Mouse (Mus musculus) heart, adult 2 months (tissue): ENCODE measurements at regions not wholly inside any gene's neighbourhood (a gene's known extent, or its start where the extent isn't known, plus 50 kb on each side); places are given as distances from the start of the nearest gene placed in this dataset.

Experiments
- DNase-seq, 2 experiments: peaks; one replicate each; pipeline ENCODE4 v3.0.0; 2021
- H3K27ac ChIP-seq: fragments of 200-600 bp; 2 replicates; pipeline ENCODE4 v1.8.1; 2022
- H3K27me3 ChIP-seq: fragments of 200-500 bp; 2 replicates; pipeline ENCODE4 v1.6.1; 2012; ENCODE audit warnings: mild to moderate bottlenecking, low read length, inconsistent platforms, mixed read lengths; ENCODE audit not compliant: control insufficient read depth, insufficient read depth
- H3K36me3 ChIP-seq: fragments of 200-500 bp; 2 replicates; pipeline ENCODE4 v1.6.1; 2012; ENCODE audit warnings: low read length, inconsistent platforms; ENCODE audit not compliant: control insufficient read depth, insufficient read depth
- H3K4me1 ChIP-seq: fragments of 200-500 bp; 2 replicates; pipeline ENCODE4 v1.6.1; 2011; ENCODE audit warnings: low read length; ENCODE audit not compliant: control insufficient read depth, insufficient read depth
- H3K4me3 ChIP-seq: fragments of 200-600 bp; 2 replicates; pipeline ENCODE4 v1.8.1; 2022
- H3K79me2 ChIP-seq: fragments of 200-500 bp; replicated peaks from 2 replicates; pipeline ENCODE4 v1.6.1; 2012; ENCODE audit warnings: mild to moderate bottlenecking, inconsistent platforms, low read length, moderate library complexity, mixed read lengths; ENCODE audit not compliant: control insufficient read depth, insufficient read depth
- H3K9ac ChIP-seq: fragments of 200-500 bp; 2 replicates; pipeline ENCODE4 v1.6.1; 2012; ENCODE audit warnings: low read depth, mild to moderate bottlenecking, control low read depth, inconsistent platforms, low read length, mixed read lengths
- CTCF ChIP-seq: fragments of 200-600 bp; IDR thresholded peaks from 2 replicates; pipeline ENCODE4 v1.8.1; 2022; ENCODE audit warnings: antibody characterized with exemption, mild to moderate bottlenecking, moderate library complexity
- EP300 ChIP-seq: fragments of 200-500 bp; IDR thresholded peaks from 2 replicates; pipeline ENCODE4 v1.6.1; 2011; ENCODE audit warnings: low read depth, low read length, control low read depth; ENCODE audit not compliant: insufficient read depth
- POLR2A ChIP-seq: fragments of 200-500 bp; IDR thresholded peaks from 2 replicates; pipeline ENCODE4 v1.6.1; 2011; ENCODE audit warnings: mild to moderate bottlenecking, low read depth, low read length, control low read depth; ENCODE audit not compliant: insufficient read depth
- WGBS: fragments of 180-500 bp; shearing (Covaris S2); methylation state at CpG from one replicate; pipeline ENCODE4 v1.1.7; 2018; 5-methylcytosine and 5-hydroxymethylcytosine counted together
- intact Hi-C: fragments of 180-260 bp; cut with DNase I; formaldehyde crosslinking; loops from one replicate; pipeline ENCODE4 v1.15.1; 2025

DNA sequence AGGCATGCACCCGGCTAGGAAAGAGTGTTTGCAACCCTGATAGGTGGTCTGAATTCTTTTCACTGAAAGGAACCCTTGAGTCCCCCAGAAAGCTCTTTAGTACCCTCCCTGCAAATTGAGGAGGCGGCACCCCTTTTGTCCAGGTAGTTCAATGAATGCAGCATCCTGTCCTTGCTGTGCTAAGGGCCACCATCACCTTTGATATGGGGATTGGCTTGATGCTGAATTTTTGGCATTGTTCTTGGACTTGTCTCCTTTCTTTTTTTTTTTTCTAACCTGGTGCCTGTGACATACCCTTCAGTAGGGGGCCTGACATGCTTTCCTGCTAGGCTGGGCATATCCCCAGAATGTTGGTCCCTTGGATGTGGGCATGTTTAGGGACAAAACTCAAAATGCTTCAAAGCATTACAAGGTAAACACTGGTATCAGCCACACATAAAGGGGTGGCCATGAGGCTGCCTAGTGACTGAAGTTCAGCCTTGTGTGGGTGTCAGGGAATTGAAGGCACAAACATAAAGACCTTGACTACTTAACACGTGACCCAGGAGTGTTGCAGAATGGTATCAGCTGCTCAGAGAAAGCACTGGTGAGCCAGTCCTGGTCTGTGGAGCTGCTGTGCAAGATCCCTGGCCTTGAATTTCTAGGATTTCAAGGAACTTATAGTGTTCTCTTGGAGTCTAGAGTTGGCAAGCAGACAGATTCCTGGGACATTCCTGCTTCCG, 183.6 kb downstream of the Tex29 start:
- H3K79me2 ChIP-seq: no peaks in the 10 kb centered on the region
- 67% methylated on average over 4 of the region's 4 CpGs for WGBS
- no peaks in the 10 kb centered on the region for H3K4me1 ChIP-seq
- H3K9ac ChIP-seq: no peak overlapping the region
- no peak overlapping the region for H3K4me3 ChIP-seq
- no peaks in the 10 kb centered on the region for H3K36me3 ChIP-seq
- no peak overlapping the region for H3K27ac ChIP-seq
- no peaks in the 10 kb centered on the region for H3K27me3 ChIP-seq
- intact Hi-C loops: no loop called here
- TF ChIP-seq CTCF (no peak), EP300 (no peak), POLR2A (no peak)
- DNase-seq: no peak

GRCm38 (mm10) chr8:12030363-12031116, 190.3 kb downstream of the Tex29 start:
- no peak for TF ChIP-seq EP300
- no peak for TF ChIP-seq POLR2A
- no peak for TF ChIP-seq CTCF
- Histone ChIP-seq H3K27me3 (no peaks in the 10 kb centered on the region), H3K4me3 (no peak overlapping the region), H3K79me2 (no peaks in the 10 kb centered on the region), H3K27ac (no peak overlapping the region), H3K9ac (no peak overlapping the region), H3K4me1 (no peaks in the 10 kb centered on the region), H3K36me3 (no peaks in the 10 kb centered on the region)
- intact Hi-C loops: no loop called here
- 77% methylated on average over 22 of the region's 22 CpGs for WGBS
- no peak for DNase-seq

- H3K36me3 ChIP-seq: no peaks in the 10 kb centered on the region
- 39% methylated on average over 3 of the region's 3 CpGs for WGBS
- H3K4me1 ChIP-seq: no peaks in the 10 kb centered on the region
- no peak overlapping the region for H3K27ac ChIP-seq
- H3K79me2 ChIP-seq: no peaks in the 10 kb centered on the region
- intact Hi-C loops: no loop called here
- H3K9ac ChIP-seq: no peak overlapping the region
- peak in 1 of 2 experiments; percentile 8 for DNase-seq
- no peaks in the 10 kb centered on the region for H3K27me3 ChIP-seq
- TF ChIP-seq CTCF (no peak), POLR2A (no peak), EP300 (no peak)
- no peak overlapping the region for H3K4me3 ChIP-seq
Measured at GRCm38 (mm10) chr8:12031796-12032195, 191.5 kb downstream of the Tex29 start.

DNA sequence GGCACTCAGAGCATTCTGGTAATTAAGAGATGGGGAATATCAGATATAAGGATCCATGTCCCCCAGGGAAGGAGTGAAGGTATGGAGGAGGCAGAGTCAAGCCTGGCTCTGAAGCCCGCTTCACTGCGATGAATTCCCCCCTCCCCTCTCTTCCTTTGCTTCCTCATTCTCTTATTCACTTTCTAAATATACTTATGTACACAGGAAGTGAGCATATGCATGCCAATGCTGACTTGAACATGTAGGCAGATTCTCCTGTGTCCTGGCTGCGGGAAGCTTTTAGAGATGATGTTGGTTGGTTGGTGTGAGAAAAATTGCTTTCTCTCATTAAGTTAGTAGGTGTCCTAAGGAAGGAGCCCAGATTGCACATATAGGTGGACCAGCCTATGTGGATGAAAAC, 192.1 kb downstream of the Tex29 start:
- 40% methylated on average over 3 of the region's 3 CpGs for WGBS
- no peak for DNase-seq
- no peaks in the 10 kb centered on the region for H3K27me3 ChIP-seq

DNA sequence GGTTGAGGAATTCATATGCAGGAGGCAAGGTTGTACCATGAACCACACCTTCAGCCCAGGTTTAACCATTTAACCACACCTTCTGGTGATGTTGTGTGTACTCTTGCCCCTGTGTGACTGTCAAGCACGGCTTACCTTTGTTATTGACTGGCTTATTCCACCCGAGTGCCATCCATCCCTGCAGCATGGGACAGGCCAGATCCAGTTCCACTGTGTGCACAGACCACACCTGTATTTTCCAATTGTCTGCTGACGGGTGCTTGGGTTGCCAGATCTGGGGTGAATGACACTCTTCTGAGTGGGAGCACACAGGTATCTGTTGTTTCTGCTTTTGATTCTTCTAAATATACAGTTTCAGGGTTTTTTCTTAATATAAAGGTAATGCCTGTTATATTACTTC, 196.1 kb downstream of the Tex29 start:
- intact Hi-C loops: no loop called here
- WGBS: 82% methylated on average over 3 of the region's 3 CpGs
- Histone ChIP-seq H3K9ac (no peak overlapping the region), H3K27me3 (no peaks in the 10 kb centered on the region), H3K36me3 (no peaks in the 10 kb centered on the region), H3K27ac (no peak overlapping the region), H3K79me2 (no peaks in the 10 kb centered on the region), H3K4me3 (no peak overlapping the region), H3K4me1 (no peaks in the 10 kb centered on the region)
- TF ChIP-seq CTCF: no peak
- TF ChIP-seq POLR2A: no peak
- TF ChIP-seq EP300: no peak
- DNase-seq: no peak

More for the DNA sequence above, 192.1 kb downstream of the Tex29 start:
- no peak overlapping the region for H3K27ac ChIP-seq
- H3K79me2 ChIP-seq: no peaks in the 10 kb centered on the region
- intact Hi-C loops: no loop called here
- no peaks in the 10 kb centered on the region for H3K4me1 ChIP-seq
- no peaks in the 10 kb centered on the region for H3K36me3 ChIP-seq
- H3K9ac ChIP-seq: no peak overlapping the region
- TF ChIP-seq CTCF (no peak), EP300 (no peak), POLR2A (no peak)
- no peak overlapping the region for H3K4me3 ChIP-seq

GRCm38 (mm10) chr8:12040924-12041323, 200.7 kb downstream of the Tex29 start:
- no peak for DNase-seq
- Histone ChIP-seq H3K27me3 (no peaks in the 10 kb centered on the region), H3K36me3 (no peaks in the 10 kb centered on the region), H3K27ac (no peak overlapping the region), H3K9ac (no peak overlapping the region), H3K4me3 (no peak overlapping the region), H3K4me1 (no peaks in the 10 kb centered on the region), H3K79me2 (no peaks in the 10 kb centered on the region)
- intact Hi-C loops: no loop called here
- 69% methylated on average over 3 of the region's 3 CpGs for WGBS
- no peak for TF ChIP-seq POLR2A
- no peak for TF ChIP-seq CTCF
- no peak for TF ChIP-seq EP300
